Mouse (Mus musculus) retina, adult 2 months (tissue): ENCODE data around the gene 4921509C19Rik.
"Not testable (repeated sequence)": the region's sequence is repeated elsewhere in the genome, so short reads cannot be mapped to it uniquely, and the experiment has no call there.

Experiments used
- DNase-seq: peaks from one replicate; pipeline ENCODE4 v3.0.0-alpha.2; 2012; ENCODE audit warnings: low read depth, low spot score

The 4921509C19Rik gene

DNA sequence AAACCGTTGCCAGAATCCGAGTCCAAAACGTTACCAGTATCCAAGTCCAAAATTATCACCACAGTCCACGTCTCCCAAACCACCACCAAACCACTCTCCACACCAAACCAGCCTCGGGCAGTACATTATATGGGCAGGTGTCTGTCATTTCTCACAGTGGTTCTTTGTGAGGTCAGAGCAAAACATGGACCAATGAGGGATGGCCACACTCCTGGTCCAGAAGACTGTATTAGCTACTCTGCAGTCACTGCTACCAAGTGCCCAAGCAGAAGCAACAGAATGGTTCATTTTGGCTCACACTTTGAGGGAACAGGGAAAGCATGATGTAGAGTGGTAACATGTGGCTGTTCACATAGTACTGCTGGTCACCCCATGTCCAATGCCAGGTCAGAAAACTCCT lies at the start of gene 4921509C19Rik:
TSS of gene 4921509C19Rik (minus strand) at position 101 of the 400 bp plus-strand sequence.
- not testable (repeated sequence) for DNase-seq

DNA sequence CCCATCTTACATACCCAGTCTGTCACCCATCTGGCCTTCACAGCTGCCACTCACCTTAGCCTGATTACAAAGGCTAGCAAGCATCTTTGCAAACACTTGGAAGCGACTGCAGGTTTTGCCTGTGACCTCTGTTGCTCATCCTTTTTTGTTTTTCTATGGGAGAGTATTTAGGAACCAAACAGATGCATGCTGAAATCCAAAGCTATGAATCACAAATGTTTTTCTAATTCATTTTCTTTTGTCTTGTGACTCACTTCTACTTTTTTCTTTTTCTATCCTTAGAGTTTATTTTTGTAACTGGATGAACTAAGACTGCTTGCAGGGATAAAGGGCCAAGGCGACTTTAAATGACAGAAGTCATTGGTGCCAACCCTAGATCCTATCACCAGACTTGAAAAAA lies 49.6 kb upstream of the 4921509C19Rik start:
- DNase-seq: no peak

DNA sequence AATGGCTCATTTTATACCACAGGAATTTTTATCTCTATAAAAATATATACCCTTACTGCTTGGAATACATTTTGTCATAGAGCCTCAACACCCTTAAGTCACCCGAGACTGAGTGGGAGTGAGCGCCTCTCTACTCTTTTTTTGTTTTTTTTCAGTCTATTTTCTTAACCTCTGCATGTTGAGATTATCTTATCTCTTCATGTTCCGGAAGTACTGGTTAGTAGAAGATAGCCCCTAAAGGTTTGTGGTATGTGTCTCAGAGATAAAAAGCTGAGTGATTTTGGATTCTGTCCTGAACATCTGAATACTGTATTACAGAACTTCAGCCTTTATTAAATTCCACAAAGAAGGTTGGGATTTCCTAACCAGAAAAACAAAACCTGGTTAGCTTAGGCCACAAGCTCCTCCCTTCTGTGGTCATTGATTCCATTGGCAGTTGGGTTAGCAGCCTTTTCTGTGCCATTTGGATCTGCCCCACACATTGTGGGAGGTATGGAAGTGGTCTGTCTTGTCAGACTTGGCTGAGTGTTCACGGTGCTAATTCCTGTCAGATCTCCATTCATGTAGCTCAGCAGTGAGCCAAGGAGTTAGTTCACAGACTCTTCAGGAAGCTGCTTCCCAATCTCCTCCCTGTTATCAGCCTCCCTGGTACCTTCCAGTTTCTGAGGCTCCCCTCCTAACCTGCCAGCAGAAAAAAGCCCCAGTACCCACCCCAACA lies 48.5 kb upstream of the 4921509C19Rik start:
- DNase-seq: no peak

DNA sequence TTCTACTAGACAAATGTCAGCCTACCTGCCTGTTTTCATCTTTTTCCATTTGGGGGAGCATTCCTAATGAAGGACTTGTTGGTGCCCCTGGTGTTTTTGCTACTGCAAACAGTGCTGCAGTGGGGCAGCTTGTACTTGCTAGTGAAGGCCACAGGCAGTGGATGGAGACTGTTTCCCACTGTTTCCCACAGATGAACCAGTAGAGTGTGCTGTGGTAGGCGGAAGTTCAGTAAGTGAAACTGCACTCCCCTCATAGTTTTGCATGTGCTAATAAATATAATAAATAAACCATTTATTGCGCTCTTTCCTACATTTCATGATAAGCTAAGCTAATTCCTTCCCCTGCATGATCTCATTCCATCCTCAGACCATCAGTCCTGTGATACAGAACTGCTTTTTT lies 43.0 kb upstream of the 4921509C19Rik start:
- no peak for DNase-seq

DNA sequence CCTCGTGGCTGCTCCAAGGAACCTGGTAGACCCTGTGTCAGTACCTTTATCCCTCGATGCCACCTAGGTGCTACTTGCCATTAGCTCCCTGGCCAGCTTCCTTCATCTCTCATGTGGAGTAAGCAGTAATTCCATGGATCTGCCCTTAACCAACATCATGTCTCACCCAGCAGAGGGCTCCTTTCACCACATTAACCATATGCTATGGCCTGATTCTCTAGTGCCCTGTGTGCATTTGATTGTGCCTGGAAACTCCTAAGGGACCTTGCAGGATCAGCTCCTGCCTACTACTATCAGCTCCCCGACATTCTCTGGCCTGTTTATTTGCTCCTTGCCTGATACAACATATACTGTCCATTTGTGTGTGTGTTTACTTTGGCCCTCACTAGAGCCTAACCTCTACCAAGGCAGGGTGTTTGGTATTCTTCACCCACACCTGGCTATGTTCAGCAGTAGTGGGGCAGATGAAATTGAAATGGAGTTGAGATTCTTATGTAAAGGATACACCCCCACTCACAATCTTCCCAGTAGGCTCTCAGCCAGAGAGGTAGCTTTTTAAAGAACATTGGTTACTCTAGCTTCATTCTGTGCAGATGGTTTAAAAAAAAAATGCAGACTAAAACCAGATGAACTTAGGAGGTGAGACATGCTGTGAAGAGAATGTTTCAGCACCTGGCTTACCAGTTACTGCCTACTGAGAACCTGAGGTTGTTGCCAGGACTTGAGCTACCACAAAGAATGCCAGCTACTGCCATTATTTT lies 37.8 kb upstream of the 4921509C19Rik start:
- DNase-seq: no peak

DNA sequence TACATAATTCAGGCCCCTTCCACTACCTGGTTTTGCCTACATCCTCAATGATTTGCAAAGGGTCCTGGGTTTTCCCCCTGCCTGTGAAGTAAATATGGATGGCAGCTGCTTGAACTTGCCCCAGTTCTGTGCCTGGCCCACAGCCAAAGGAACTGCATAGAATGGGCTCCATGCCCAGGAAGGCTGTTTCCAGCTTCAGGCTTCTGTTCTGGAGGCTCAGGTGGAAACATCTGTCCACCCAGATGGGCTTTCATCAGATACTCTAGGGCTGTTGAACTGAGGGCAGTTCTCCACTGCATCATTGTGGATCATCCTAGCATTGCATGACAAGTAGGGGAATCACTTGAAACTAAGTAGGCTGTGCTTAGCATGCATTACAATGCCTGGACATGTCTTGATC lies 36.2 kb upstream of the 4921509C19Rik start:
- no peak for DNase-seq

DNA sequence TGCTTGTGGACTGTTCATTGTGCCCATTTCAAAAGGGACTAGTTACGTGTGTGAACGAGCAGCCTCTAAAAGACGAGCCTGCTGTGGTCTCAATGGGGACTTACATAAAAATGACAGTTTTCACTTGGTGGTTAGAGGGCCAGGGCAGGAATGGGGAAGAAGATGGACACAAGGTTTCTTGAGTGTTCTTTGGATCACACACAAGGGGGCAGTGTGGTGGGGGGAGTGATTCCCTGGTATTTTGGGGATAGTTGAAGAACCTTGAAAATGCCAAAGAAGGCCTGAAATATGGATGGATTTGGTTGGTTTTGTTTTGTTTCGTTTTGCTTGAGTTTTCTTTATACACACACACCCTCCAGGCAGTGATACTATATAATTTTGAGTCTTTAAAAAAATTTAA lies 28.3 kb upstream of the 4921509C19Rik start:
- DNase-seq: no peak

DNA sequence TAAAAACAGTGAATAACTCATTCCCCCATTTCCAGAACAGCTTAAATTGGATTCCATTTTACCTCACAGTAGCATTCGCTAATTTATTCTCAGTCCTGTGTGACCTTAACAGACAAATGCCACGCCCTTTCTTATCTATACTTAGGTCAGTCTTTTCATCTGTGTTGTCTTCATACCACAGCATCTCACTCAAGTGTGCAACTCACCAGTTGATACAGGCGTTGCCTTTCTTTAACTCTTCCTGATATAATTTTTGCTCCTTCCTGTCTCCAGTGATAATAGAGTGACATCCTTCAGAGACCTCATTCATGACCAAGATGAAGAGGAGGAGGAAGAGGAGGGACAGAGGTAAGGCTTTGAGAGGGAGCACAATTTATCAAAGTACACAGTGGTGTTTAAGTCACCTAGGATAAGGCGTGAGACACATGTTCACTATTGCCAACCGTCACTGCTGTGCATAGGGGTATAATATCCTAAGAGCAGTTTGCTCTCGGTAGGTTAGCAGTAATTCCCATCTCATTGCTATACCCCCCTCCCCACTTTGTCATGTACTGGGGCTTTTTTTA lies 24.6 kb upstream of the 4921509C19Rik start:
- DNase-seq: no peak

DNA sequence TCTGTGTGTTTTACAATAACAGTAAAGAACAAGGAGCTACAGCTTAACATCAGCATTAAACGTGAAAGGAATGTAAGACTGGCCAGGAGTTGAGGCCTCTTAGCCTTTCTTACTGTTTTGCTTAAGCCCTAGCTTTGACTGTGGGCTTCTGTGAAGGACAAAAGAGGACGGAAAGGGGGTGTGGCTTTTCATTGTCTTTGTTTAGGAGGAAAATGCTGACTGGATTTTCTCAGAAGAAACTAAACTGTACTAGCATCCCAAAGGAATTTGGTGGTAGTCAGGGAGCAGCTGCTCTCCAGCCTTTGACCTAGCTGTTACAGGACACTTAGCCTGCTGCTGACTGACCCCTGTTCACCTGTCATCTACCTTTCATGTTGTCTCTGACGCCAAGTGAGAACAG lies 22.4 kb upstream of the 4921509C19Rik start:
- no peak for DNase-seq

DNA sequence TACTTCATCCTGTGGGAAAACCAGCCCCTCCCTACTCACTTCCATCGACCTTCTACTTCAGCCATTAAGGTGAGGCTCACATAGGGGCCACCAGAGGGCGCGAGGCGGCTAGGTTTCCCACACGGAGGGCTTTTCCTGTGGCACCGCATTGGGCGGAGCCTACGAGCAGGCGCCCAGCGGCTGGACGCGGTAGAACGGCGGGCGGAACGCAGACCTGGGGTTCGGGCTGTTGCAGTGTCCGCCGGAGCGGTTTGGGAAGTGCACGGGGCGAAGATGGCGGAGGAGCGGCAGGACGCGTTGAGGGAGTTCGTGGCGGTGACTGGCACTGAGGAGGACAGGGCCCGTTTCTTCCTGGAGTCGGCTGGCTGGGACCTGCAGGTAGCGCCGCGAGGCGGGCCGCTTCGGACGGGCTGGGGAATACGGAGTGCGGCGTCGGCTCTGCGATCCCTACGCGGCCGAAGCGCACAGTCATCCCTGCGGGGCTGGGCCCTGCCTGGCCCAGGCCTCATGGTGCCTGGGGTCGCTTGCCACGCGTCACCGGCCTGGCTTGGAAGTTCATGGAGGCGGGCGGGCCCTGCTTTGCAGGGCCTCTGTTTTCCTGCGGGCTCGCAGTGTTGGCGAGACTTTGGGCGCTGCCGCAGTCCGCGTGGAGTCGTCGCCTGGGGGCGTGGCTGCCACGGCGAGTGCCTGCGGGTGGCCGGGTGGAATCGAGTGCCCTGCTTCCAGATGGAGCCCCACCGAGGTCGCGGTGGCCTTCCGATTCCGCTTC lies 18.3 kb upstream of the 4921509C19Rik start, which contains the start of gene Nsfl1c:
TSS of gene Nsfl1c (plus strand) at position 148 of the 769 bp plus-strand sequence.
- peak; percentile 92 for DNase-seq

DNA sequence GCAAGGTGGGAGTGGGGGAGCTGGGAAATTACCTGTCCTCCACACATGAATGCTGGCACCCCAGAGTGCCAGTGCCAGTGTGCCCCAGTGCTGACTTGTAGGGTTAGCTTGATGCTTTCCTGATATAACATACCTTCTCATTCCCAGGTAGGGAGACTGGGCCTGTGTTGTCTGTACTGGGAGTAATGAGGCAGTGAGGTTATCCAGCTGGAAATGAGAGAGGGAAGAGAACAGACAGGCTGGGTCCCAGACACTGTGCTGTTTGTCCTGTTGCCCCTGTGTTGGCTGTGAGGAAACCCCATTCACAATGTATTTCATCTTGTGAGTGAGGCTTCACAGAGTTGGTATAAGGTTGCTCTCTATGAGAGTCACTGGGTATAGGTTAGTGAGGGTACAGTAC lies 10.5 kb upstream of the 4921509C19Rik start:
- DNase-seq: no peak

DNA sequence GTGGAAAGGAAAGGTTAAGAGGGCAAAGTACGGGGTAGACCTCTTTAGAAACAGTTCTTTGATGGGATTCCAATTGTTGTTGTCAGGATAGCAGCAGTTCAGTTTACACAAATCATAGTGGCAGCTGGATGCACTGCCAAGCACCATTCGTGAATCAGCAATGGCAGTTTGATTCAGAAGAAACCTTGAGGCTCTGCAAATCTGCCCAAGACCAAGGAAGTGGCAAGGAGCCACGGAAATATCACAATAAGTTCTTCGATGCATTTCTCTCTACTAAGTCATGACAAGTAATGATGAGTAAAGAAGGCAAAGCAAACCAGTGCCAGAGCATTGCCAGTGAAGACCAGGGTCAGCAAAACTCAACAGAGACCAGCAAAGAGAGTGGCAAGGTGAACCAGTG lies 41.0 kb downstream of the 4921509C19Rik start:
- DNase-seq: not testable (repeated sequence)

DNA sequence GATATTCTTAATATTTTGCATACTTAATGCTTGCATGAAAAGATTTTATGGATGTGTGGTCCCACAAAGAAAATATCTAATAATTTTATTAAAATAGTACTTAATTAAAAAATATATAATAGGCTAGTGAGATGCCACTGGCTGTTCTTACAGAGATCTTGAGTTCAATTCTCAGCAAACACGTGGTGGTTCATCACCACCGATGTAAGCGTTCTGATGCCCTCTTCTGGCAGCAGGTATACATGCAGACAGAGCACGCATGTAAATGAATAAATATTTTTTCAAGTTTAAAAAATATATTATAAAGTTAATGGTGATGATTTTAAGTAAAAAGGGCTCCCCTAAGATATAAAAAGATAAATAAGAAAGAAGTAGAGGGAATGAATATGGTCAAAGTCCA lies 41.8 kb downstream of the 4921509C19Rik start:
- not testable (repeated sequence) for DNase-seq
